Mouse (Mus musculus) common myeloid progenitor, adult 5-6 weeks (primary cell): Measurements from ENCODE around the gene Olfr1509. TPM values are rescaled to one million over a fixed set of nuclear protein-coding genes. Genes with fewer than 3 reads are reported as not detected.

Experiments used
- ATAC-seq: replicated peaks from 2 replicates; pipeline ENCODE4 v1.8.0; 2016; ENCODE audit warnings: low read depth, mild to moderate bottlenecking, moderate TSS enrichment, inconsistent platforms; ENCODE audit not compliant: poor library complexity, severe bottlenecking
- total RNA-seq: library from RNA; stranded (forward); fragments of 200-1000, 187-1606 nt; gene quantifications from 2 replicates; pipeline ENCODE4 v1.2.3, GENCODE M21; 2017

Olfr1509 gene
- total RNA-seq: not detected in 2 replicates

- no peak for ATAC-seq
Measured at GRCm38 (mm10) chr14:52442690-52443089, at the start of gene Olfr1509. Olfr1509 (plus strand) TSS chr14:52442990.

- ATAC-seq: no peak
Measured at GRCm38 (mm10) chr14:52397279-52397678, 45.5 kb upstream of the Olfr1509 start, which contains the start of gene Olfr1511. Olfr1511 (minus strand) TSS chr14:52397379.

- peak; percentile 97 for ATAC-seq
Measured at GRCm38 (mm10) chr14:52410142-52410919, 32.5 kb upstream of the Olfr1509 start.

GRCm38 (mm10) chr14:52414273-52414672, 28.5 kb upstream of the Olfr1509 start, which contains the start of gene Olfr1510:
Olfr1510 (minus strand) TSS chr14:52414373.
- ATAC-seq: no peak

DNA sequence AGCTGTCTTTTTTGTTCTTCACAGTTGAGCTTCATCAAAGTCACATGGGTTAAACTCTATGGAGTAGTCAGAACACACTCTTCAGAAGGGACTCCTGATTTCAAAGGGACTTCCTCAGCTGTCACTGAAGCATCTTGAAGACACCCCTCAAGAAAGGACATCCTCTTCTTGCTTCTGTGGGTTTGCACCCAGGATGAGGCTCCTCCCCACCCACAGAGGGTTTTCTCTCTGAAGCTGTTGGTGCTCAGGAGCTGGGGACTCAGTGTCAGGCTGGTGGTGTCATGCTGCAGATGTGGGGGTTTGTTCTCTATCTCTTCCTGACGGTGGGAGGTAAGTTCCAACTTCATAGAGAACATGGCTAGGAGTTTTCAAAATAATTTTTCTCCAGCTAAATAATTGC, 15.1 kb upstream of the Olfr1509 start:
- ATAC-seq: no peak

DNA sequence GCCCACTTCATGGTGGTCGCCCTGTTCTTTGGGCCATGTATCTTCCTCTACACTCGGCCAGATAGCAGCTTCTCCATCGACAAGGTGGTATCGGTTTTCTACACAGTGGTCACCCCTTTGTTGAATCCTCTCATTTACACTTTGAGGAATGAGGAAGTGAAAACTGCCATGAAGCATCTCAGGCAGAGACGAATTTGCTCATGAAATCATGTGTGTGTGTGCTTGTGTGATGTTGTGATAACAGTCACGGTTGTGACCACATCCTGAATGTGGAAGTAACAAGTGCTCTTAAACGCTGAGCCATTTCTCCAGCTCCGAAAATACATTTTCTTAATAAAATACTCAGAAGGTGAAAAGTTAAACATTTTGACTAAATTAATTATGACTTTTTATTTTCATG, 8.3 kb downstream of the Olfr1509 start:
- ATAC-seq: peak; percentile 100

- 0 out of 2 replicates have a peak, but pooled peaks have one; percentile 22 for ATAC-seq
Measured at GRCm38 (mm10) chr14:52461928-52462327, 19.1 kb downstream of the Olfr1509 start.

DNA sequence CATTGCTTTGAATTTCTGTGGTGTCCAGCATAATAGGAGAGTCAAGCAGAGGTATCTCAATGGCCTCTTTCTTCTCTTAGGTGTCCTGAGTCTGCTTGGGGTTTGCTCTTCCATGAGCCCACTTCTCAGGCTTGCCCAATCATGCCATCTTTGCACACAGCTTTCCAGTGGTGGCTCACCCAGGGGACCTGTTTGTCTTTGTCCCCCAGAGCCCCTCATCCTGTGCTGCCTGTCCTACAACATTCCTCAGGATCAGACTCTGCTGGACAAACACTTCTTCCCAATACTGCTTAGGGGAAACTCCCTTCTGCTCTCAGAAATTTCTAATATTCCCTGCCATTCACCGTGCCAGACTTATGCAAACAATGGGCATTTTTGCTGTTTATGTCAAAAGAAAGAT, 22.9 kb downstream of the Olfr1509 start:
- no peak for ATAC-seq

DNA sequence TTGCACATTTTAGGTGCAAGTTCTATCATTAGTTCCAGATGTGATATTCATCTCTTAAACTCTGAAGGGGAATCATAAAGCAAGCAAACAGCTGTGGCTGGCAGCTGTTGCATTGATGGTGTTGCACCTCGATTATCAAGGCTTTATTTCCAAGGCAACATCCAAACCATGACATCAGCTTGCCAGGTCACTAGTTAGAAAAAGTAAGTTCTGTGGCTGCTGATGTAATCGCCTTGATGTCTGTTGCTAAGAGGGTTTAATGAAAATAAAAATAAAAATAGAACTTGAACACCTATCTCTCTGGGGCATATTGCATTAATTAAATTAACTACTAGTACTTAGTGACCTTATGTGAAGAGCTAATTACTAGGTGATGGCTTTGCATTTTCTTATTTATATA, 24.6 kb downstream of the Olfr1509 start, which contains the start of gene Olfr1508:
Gene Olfr1508, minus strand, starts transcription at position 101 of the 400 bp plus-strand sequence.
- ATAC-seq: no peak

DNA sequence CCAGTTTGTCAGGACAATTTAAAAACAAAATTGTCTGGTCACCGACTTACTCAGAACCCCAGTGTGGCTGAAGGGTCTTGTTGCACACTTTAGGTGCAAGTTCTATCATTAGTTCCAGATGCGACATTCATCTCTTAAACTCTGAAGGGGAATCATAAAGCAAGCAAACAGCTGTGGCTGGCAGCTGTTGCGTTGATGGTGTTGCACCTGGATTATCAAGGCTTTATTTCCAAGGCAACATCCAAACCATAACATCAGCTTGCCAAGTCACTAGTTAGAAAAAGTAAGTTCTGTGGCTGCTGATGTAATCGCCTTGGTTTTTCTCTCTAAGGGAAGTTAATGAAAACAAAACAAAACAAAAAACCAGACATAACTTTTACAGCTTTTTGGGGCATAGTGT, 52.7 kb downstream of the Olfr1509 start, which contains the start of gene Olfr1507:
Gene Olfr1507, minus strand, starts transcription at position 234 of the 400 bp plus-strand sequence.
- ATAC-seq: no peak

Other genes with a start within 250 kb of the Olfr1509 start
- 251 and 267 TPM in 2 replicates for gene Supt16, start 245.6 kb upstream of the Olfr1509 start, total RNA-seq
- gene Chd8, start 185.2 kb upstream of the Olfr1509 start, total RNA-seq: 78.3 and 103 TPM in 2 replicates
- 42.2 and 42.7 TPM in 2 replicates for gene Tox4, start 163.8 kb upstream of the Olfr1509 start, total RNA-seq
- gene Rab2b, start 163.4 kb upstream of the Olfr1509 start, total RNA-seq: 9.9 and 11.4 TPM in 2 replicates
- gene Mettl3, start 137.9 kb upstream of the Olfr1509 start, total RNA-seq: 48.5 and 64.8 TPM in 2 replicates
- gene Sall2, start 114.2 kb upstream of the Olfr1509 start, total RNA-seq: 2.6 and 3.3 TPM in 2 replicates
- not detected in 2 replicates for gene Olfr1513, start 86.6 kb upstream of the Olfr1509 start, total RNA-seq
- not detected in 2 replicates for gene Olfr1512, start 63.8 kb upstream of the Olfr1509 start, total RNA-seq
- gene Olfr1511, start 45.6 kb upstream of the Olfr1509 start, total RNA-seq: not detected in 2 replicates
- gene Olfr1510, start 28.6 kb upstream of the Olfr1509 start, total RNA-seq: not detected in 2 replicates
- gene Olfr1508, start 24.5 kb downstream of the Olfr1509 start, total RNA-seq: not detected in 2 replicates
- gene Olfr1507, start 52.8 kb downstream of the Olfr1509 start, total RNA-seq: not detected in 2 replicates